Mouse (Mus musculus) limb, embryonic 13.5 days (tissue): ENCODE data around the gene Hist2h3b. TPM values are rescaled to one million over a fixed set of nuclear protein-coding genes. Genes with fewer than 3 reads are reported as not detected.
A peak's percentile ranks its signal among the peaks of the same experiment; 100 is the strongest.
"Not testable (repeated sequence)": the region's sequence is repeated elsewhere in the genome, so short reads cannot be mapped to it uniquely, and the experiment has no call there.

Experiments used
- ATAC-seq: fragments of 200-750 bp; cut with Nextera tagmentation; 2 replicates; pipeline ENCODE4 v1.8.0; 2017; ENCODE audit warnings: low read depth, moderate number of reproducible peaks, moderate TSS enrichment; ENCODE audit not compliant: low FRiP score
- H3K27ac ChIP-seq: fragments of 300-500 bp; sonication (generic); 2 replicates; pipeline ENCODE4 v1.5.1; 2015; ENCODE audit warnings: inconsistent platforms, mild to moderate bottlenecking, moderate library complexity
- H3K27me3 ChIP-seq: fragments of 300-500 bp; sonication (generic); 2 replicates; pipeline ENCODE4 v1.6.1; 2015; ENCODE audit warnings: mild to moderate bottlenecking, inconsistent platforms
- H3K36me3 ChIP-seq: fragments of 300-500 bp; sonication (generic); 2 replicates; pipeline ENCODE4 v1.6.1; 2015; ENCODE audit warnings: inconsistent platforms, mild to moderate bottlenecking, moderate library complexity
- H3K4me1 ChIP-seq: fragments of 300-500 bp; sonication (generic); 2 replicates; pipeline ENCODE4 v1.6.1; 2015; ENCODE audit warnings: inconsistent platforms
- H3K4me2 ChIP-seq: fragments of 300-500 bp; sonication (generic); replicated peaks from 2 replicates; pipeline ENCODE4 v1.6.1; 2015; ENCODE audit warnings: inconsistent platforms, mild to moderate bottlenecking, moderate library complexity
- H3K4me3 ChIP-seq: fragments of 300-500 bp; sonication (generic); 2 replicates; pipeline ENCODE4 v1.5.1; 2015; ENCODE audit warnings: moderate library complexity, mild to moderate bottlenecking, inconsistent platforms
- H3K9ac ChIP-seq: fragments of 300-500 bp; sonication (generic); 2 replicates; pipeline ENCODE4 v1.6.1; 2015; ENCODE audit warnings: mild to moderate bottlenecking, inconsistent platforms
- H3K9me3 ChIP-seq: fragments of 300-500 bp; sonication (generic); 2 replicates; pipeline ENCODE4 v1.6.1; 2016; ENCODE audit warnings: inconsistent platforms
- WGBS: fragments of 180-500 bp; shearing (Covaris S2); methylation state at CpG from one replicate; pipeline ENCODE4 v1.1.7; 2015; 5-methylcytosine and 5-hydroxymethylcytosine counted together
- polyA plus RNA-seq: library from polyadenylated mRNA; unstranded; fragments of >200 nt; fragmentation: Nextera tagmentation; extraction: Ambion mirVana; gene quantifications from 2 replicates; pipeline ENCODE4 v1.2.1, GENCODE M21; 2015

The Hist2h3b gene
- polyA plus RNA-seq, 1 experiment from 2014 or later, result 91.9 TPM

GRCm38 (mm10) chr3:96243921-96244572 lies 24.4 kb upstream of the Hist2h3b start:
- no peak for ATAC-seq
- Histone ChIP-seq H3K9ac (peak overlapping the region; percentile 83), H3K27ac (peak overlapping the region; percentile 99), H3K27me3 (no peaks in the 10 kb centered on the region), H3K4me2 (peak overlapping the region; percentile 66), H3K9me3 (no peaks in the 10 kb centered on the region), H3K4me3 (peak overlapping the region; percentile 53), H3K36me3 (no peaks in the 10 kb centered on the region), H3K4me1 (peaks cover 36% of the 10 kb centered on the region)
- 81% methylated on average over 7 of the region's 7 CpGs for WGBS

- H3K4me1 ChIP-seq, result peaks cover 46% of the 10 kb centered on the region
- H3K9me3 ChIP-seq, H3K27me3 ChIP-seq, H3K36me3 ChIP-seq: not testable (repeated sequence)
- ATAC-seq, result peak; percentile 90
- 0% methylated on average over 45 of the region's 88 CpGs for WGBS
- peak within 1 kb of the TSS; percentile 99 for H3K27ac ChIP-seq
- peak within 1 kb of the TSS; percentile 66 for H3K4me2 ChIP-seq
- peak within 1 kb of the TSS; percentile 83 for H3K9ac ChIP-seq
- peak within 1 kb of the TSS; percentile 53 for H3K4me3 ChIP-seq
Observed at GRCm38 (mm10) chr3:96245003-96245886, 23.2 kb upstream of the Hist2h3b start, which contains the start of gene Hist2h2aa1. Gene Hist2h2aa1, plus strand, starts transcription at chr3:96245497.

GRCm38 (mm10) chr3:96246018-96246417 lies 22.4 kb upstream of the Hist2h3b start:
- not testable (repeated sequence) for ATAC-seq, H3K9me3 ChIP-seq, H3K27me3 ChIP-seq, H3K36me3 ChIP-seq
- Histone ChIP-seq H3K27ac (peak overlapping the region; percentile 75; the same call in 1 of the 2 replicates), H3K4me2 (peak overlapping the region; percentile 53), H3K4me1 (peaks cover 50% of the 10 kb centered on the region), H3K4me3 (peak overlapping the region; percentile 39), H3K9ac (0 out of 2 replicates have a peak overlapping the region, but pooled peaks have one; percentile 59)
- 0% methylated on average over 10 of the region's 21 CpGs for WGBS

- not testable (repeated sequence) for H3K27me3 ChIP-seq, H3K9me3 ChIP-seq, H3K36me3 ChIP-seq
- Histone ChIP-seq H3K4me1 (peaks cover 50% of the 10 kb centered on the region), H3K27ac (peak within 1 kb of the TSS; percentile 75), H3K4me3 (peak within 1 kb of the TSS; percentile 45), H3K4me2 (peak within 1 kb of the TSS; percentile 64), H3K9ac (peak within 1 kb of the TSS; percentile 70)
- WGBS, result 0% methylated on average over 1 of the region's 47 CpGs
- ATAC-seq, result peak; percentile 91
Observed at GRCm38 (mm10) chr3:96246427-96246856, 22.0 kb upstream of the Hist2h3b start, which contains the start of gene Hist2h3c1. Gene Hist2h3c1, plus strand, starts transcription at chr3:96246685.

- Histone ChIP-seq H3K4me2 (peak overlapping the region; percentile 64), H3K9me3 (no peaks in the 10 kb centered on the region), H3K4me1 (peaks cover 50% of the 10 kb centered on the region), H3K9ac (peak overlapping the region; percentile 70), H3K27ac (peak overlapping the region; percentile 70), H3K27me3 (no peaks in the 10 kb centered on the region), H3K4me3 (peak overlapping the region; percentile 45), H3K36me3 (no peaks in the 10 kb centered on the region)
- ATAC-seq, result no peak
- 4% methylated on average over 11 of the region's 11 CpGs for WGBS
Observed at GRCm38 (mm10) chr3:96247356-96248140, 20.9 kb upstream of the Hist2h3b start.

GRCm38 (mm10) chr3:96248141-96249033 lies 20.1 kb upstream of the Hist2h3b start:
- no peaks in the 10 kb centered on the region for H3K9me3 ChIP-seq
- H3K27ac ChIP-seq, result no peak overlapping the region
- H3K4me1 ChIP-seq, result peaks cover 50% of the 10 kb centered on the region
- peak overlapping the region; percentile 45 for H3K4me3 ChIP-seq
- H3K9ac ChIP-seq, result peak overlapping the region; percentile 70
- no peak for ATAC-seq
- H3K36me3 ChIP-seq, result no peaks in the 10 kb centered on the region
- peaks cover 4% of the 10 kb centered on the region; the same call in 1 of the 2 replicates for H3K27me3 ChIP-seq
- peak overlapping the region; percentile 64 for H3K4me2 ChIP-seq
- 34% methylated on average over 6 of the region's 6 CpGs for WGBS

- no peak overlapping the region for H3K9ac ChIP-seq
- H3K27ac ChIP-seq, result no peak overlapping the region
- H3K4me1 ChIP-seq, result peaks cover 46% of the 10 kb centered on the region
- H3K27me3 ChIP-seq, result peaks cover 5% of the 10 kb centered on the region; the same call in 1 of the 2 replicates
- H3K36me3 ChIP-seq, result no peaks in the 10 kb centered on the region
- WGBS, result 57% methylated on average over 4 of the region's 4 CpGs
- no peaks in the 10 kb centered on the region for H3K9me3 ChIP-seq
- H3K4me2 ChIP-seq, result peak overlapping the region; percentile 64
- H3K4me3 ChIP-seq, result peak overlapping the region; percentile 45; the same call in 1 of the 2 replicates
- no peak for ATAC-seq
Observed at GRCm38 (mm10) chr3:96249034-96249345, 19.5 kb upstream of the Hist2h3b start.

GRCm38 (mm10) chr3:96250890-96251289 lies 17.6 kb upstream of the Hist2h3b start:
- ATAC-seq, result no peak
- WGBS, result 17% methylated on average over 3 of the region's 3 CpGs
- Histone ChIP-seq H3K4me2 (peak overlapping the region; percentile 19; the same call in 1 of the 2 replicates), H3K27me3 (peaks cover 5% of the 10 kb centered on the region; the same call in 1 of the 2 replicates), H3K9me3 (no peaks in the 10 kb centered on the region), H3K4me3 (no peak overlapping the region), H3K9ac (no peak overlapping the region), H3K36me3 (no peaks in the 10 kb centered on the region), H3K4me1 (peaks cover 38% of the 10 kb centered on the region), H3K27ac (no peak overlapping the region)

GRCm38 (mm10) chr3:96251787-96252186 lies 16.7 kb upstream of the Hist2h3b start:
- peaks cover 44% of the 10 kb centered on the region for H3K4me1 ChIP-seq
- ATAC-seq, result no peak

GRCm38 (mm10) chr3:96254683-96255355 lies 13.6 kb upstream of the Hist2h3b start:
- H3K9ac ChIP-seq, result no peak overlapping the region
- no peak overlapping the region for H3K4me3 ChIP-seq
- H3K36me3 ChIP-seq, result no peaks in the 10 kb centered on the region
- H3K27me3 ChIP-seq, result peaks cover 5% of the 10 kb centered on the region; the same call in 1 of the 2 replicates
- no peaks in the 10 kb centered on the region for H3K9me3 ChIP-seq
- H3K4me2 ChIP-seq, result peak overlapping the region; percentile 21; the same call in 1 of the 2 replicates
- H3K27ac ChIP-seq, result no peak overlapping the region
- no peak for ATAC-seq
- WGBS, result 42% methylated on average over 10 of the region's 10 CpGs
- peaks cover 18% of the 10 kb centered on the region for H3K4me1 ChIP-seq

More at GRCm38 (mm10) chr3:96251787-96252186, 16.7 kb upstream of the Hist2h3b start:
- Histone ChIP-seq H3K9me3 (no peaks in the 10 kb centered on the region), H3K27me3 (peaks cover 5% of the 10 kb centered on the region; the same call in 1 of the 2 replicates), H3K4me2 (no peak overlapping the region), H3K36me3 (no peaks in the 10 kb centered on the region), H3K9ac (no peak overlapping the region), H3K27ac (no peak overlapping the region), H3K4me3 (no peak overlapping the region)
- whole genome bisulfite sequencing, result 75% methylated on average over 3 of the region's 3 CpGs
